Mouse (Mus musculus) hindbrain, postnatal 0 days (tissue): Measurements from ENCODE around the gene Cox19. TPM values are rescaled to one million over a fixed set of nuclear protein-coding genes. Genes with fewer than 3 reads are reported as not detected.

ENCODE experiments used
- ATAC-seq: fragments of 200-750 bp; cut with Nextera tagmentation; 2 replicates; pipeline ENCODE4 v1.8.0; 2017; ENCODE audit warnings: mild to moderate bottlenecking, moderate TSS enrichment, moderate library complexity
- DNase-seq: peaks from one replicate; pipeline ENCODE4 v3.0.0-alpha.2; 2015; ENCODE audit warnings: low spot score
- H3K27ac ChIP-seq: fragments of 300-500 bp; sonication (generic); 2 replicates; pipeline ENCODE4 v1.5.1; 2014; ENCODE audit warnings: mild to moderate bottlenecking
- H3K27me3 ChIP-seq: fragments of 300-500 bp; sonication (generic); 2 replicates; pipeline ENCODE4 v1.6.1; 2014; ENCODE audit warnings: low read length, mixed read lengths; ENCODE audit not compliant: insufficient read depth
- H3K36me3 ChIP-seq: fragments of 300-500 bp; sonication (generic); 2 replicates; pipeline ENCODE4 v1.6.1; 2014; ENCODE audit warnings: low read length, mixed read lengths; ENCODE audit not compliant: insufficient read depth
- H3K4me1 ChIP-seq: fragments of 300-500 bp; sonication (generic); 2 replicates; pipeline ENCODE4 v1.6.1; 2014; ENCODE audit warnings: antibody characterized with exemption, low read length, mixed read lengths; ENCODE audit not compliant: insufficient read depth
- H3K4me2 ChIP-seq: fragments of 300-500 bp; sonication (generic); 2 replicates; pipeline ENCODE4 v1.6.1; 2014; ENCODE audit warnings: low read depth, mild to moderate bottlenecking, low read length, moderate library complexity, mixed read lengths
- H3K4me3 ChIP-seq: fragments of 300-500 bp; sonication (generic); 2 replicates; pipeline ENCODE4 v1.5.1; 2014; ENCODE audit warnings: low read length
- H3K9ac ChIP-seq: fragments of 300-500 bp; sonication (generic); replicated peaks from 2 replicates; pipeline ENCODE4 v1.6.1; 2014; ENCODE audit warnings: mild to moderate bottlenecking, low read length, moderate library complexity, mixed read lengths
- H3K9me3 ChIP-seq: fragments of 300-500 bp; sonication (generic); 2 replicates; pipeline ENCODE4 v1.6.1; 2016; ENCODE audit warnings: low read length, mixed read lengths
- CTCF ChIP-seq: IDR thresholded peaks from 2 replicates; pipeline ENCODE4 v1.5.1; 2016; ENCODE audit warnings: antibody characterized with exemption, control low read depth, low read depth
- WGBS: fragments of 180-500 bp; shearing (Covaris S2); extraction: QIAGEN DNeasy Blood & Tissue Kit; methylation state at CpG from one replicate; pipeline ENCODE4 v1.1.7; 2014; 5-methylcytosine and 5-hydroxymethylcytosine counted together
- microRNA counts: library from miRNA; unstranded; fragments of <30 nt; microRNA quantifications from one replicate; lab custom pipeline; 2015
- microRNA-seq, 2 experiments: library from miRNA; unstranded; fragments of <30 nt; microRNA quantifications; one replicate each; pipeline ENCODE4; 2016
- polyA plus RNA-seq: library from polyadenylated mRNA; unstranded; fragments of >200 nt; fragmentation: Nextera tagmentation; extraction: Ambion mirVana; gene quantifications from 2 replicates; pipeline ENCODE4 v1.2.1, GENCODE M21; 2015
- total RNA-seq: library from RNA; depleted of rRNA; stranded (reverse); fragments of >200 nt; gene quantifications from 2 replicates; pipeline ENCODE4 v1.2.3, GENCODE M21; 2014; rRNA removed

The Cox19 gene
- total and polyA plus RNA-seq, 2 experiments from 2014 or later: 91.0 to 93.7 TPM

GRCm38 (mm10) chr5:139290467-139291259, 60.6 kb downstream of the Cox19 start:
- no peak for TF ChIP-seq CTCF
- 86% methylated on average over 12 of the region's 12 CpGs for WGBS
- Histone ChIP-seq H3K27me3 (no peaks in the 10 kb centered on the region), H3K4me1 (no peaks in the 10 kb centered on the region), H3K9me3 (no peaks in the 10 kb centered on the region), H3K9ac (no peak overlapping the region), H3K36me3 (no peaks in the 10 kb centered on the region; the same call in 1 of the 2 replicates), H3K4me2 (no peak overlapping the region), H3K4me3 (no peak overlapping the region), H3K27ac (no peak overlapping the region)
- ATAC-seq (no peak), DNase-seq (no peak)

- Histone ChIP-seq H3K9ac (no peak overlapping the region), H3K36me3 (no peaks in the 10 kb centered on the region; the same call in 1 of the 2 replicates), H3K9me3 (no peaks in the 10 kb centered on the region), H3K27ac (no peak overlapping the region), H3K4me1 (no peaks in the 10 kb centered on the region), H3K27me3 (no peaks in the 10 kb centered on the region), H3K4me2 (no peak overlapping the region), H3K4me3 (no peak overlapping the region)
- no peak for ATAC-seq
- no peak for DNase-seq
- WGBS: 65% methylated on average over 4 of the region's 4 CpGs
- no peak for TF ChIP-seq CTCF
Observed at GRCm38 (mm10) chr5:139288591-139288990, 62.6 kb downstream of the Cox19 start.

- Histone ChIP-seq H3K27ac (no peak overlapping the region), H3K36me3 (no peaks in the 10 kb centered on the region; the same call in 1 of the 2 replicates), H3K4me3 (no peak overlapping the region), H3K4me1 (no peaks in the 10 kb centered on the region), H3K9me3 (no peaks in the 10 kb centered on the region), H3K9ac (no peak overlapping the region), H3K27me3 (no peaks in the 10 kb centered on the region), H3K4me2 (no peak overlapping the region)
- 83% methylated on average over 4 of the region's 4 CpGs for WGBS
- TF ChIP-seq CTCF: no peak
- DNase-seq: no peak
- no peak for ATAC-seq
Observed at GRCm38 (mm10) chr5:139287787-139288186, 63.4 kb downstream of the Cox19 start.

GRCm38 (mm10) chr5:139287099-139287498, 64.1 kb downstream of the Cox19 start:
- H3K27me3 ChIP-seq: no peaks in the 10 kb centered on the region
- ATAC-seq: no peak
- no peak overlapping the region for H3K9ac ChIP-seq
- 96% methylated on average over 5 of the region's 5 CpGs for WGBS
- no peaks in the 10 kb centered on the region; the same call in 1 of the 2 replicates for H3K36me3 ChIP-seq
- H3K4me2 ChIP-seq: no peak overlapping the region
- TF ChIP-seq CTCF: no peak
- no peak for DNase-seq
- no peak overlapping the region for H3K27ac ChIP-seq
- no peak overlapping the region for H3K4me3 ChIP-seq
- H3K4me1 ChIP-seq: no peaks in the 10 kb centered on the region
- H3K9me3 ChIP-seq: no peaks in the 10 kb centered on the region

MicroRNAs encoded within 50 kb of the gene (microRNA counts, 519-probe panel; counts per million panel counts)
- not detected for microRNA mmu-miR-339-3p (lab: Ali Mortazavi, UCI)
- microRNA mmu-miR-339-5p (lab: Ali Mortazavi, UCI): not detected

Small RNAs within 50 kb of the gene (microRNA-seq; reads per million reads assigned to microRNA genes)
- 343 to 438 reads per million in 2 experiments for gene Mir339

Other genes starting within 250 kb of the Cox19 start
- 264 and 274 TPM in 2 replicates for gene Prkar1b, start 201.4 kb downstream of the Cox19 start, total RNA-seq
- gene Prkar1b, start 201.4 kb downstream of the Cox19 start, polyA plus RNA-seq: 297 and 322 TPM in 2 replicates
- gene Dnaaf5, start 201.2 kb downstream of the Cox19 start, total RNA-seq: 12.8 and 16.3 TPM in 2 replicates
- 1.8 and 2.2 TPM in 2 replicates for gene Dnaaf5, start 201.2 kb downstream of the Cox19 start, polyA plus RNA-seq
- gene Sun1, start 150.8 kb downstream of the Cox19 start, total RNA-seq: 52.7 and 78.5 TPM in 2 replicates
- 33.9 and 36.2 TPM in 2 replicates for gene Sun1, start 150.8 kb downstream of the Cox19 start, polyA plus RNA-seq
- gene Get4, start 99.1 kb downstream of the Cox19 start, total RNA-seq: 49.2 and 52.7 TPM in 2 replicates
- 136 and 141 TPM in 2 replicates for gene Get4, start 99.1 kb downstream of the Cox19 start, polyA plus RNA-seq
- gene Adap1, start 25.8 kb downstream of the Cox19 start, total RNA-seq: 241 and 242 TPM in 2 replicates
- 123 and 128 TPM in 2 replicates for gene Adap1, start 25.8 kb downstream of the Cox19 start, polyA plus RNA-seq
- gene Cyp2w1, start 1.2 kb upstream of the Cox19 start, total RNA-seq: not detected in 2 replicates
- not detected in 2 replicates for gene Cyp2w1, start 1.2 kb upstream of the Cox19 start, polyA plus RNA-seq
- 8.1 and 10.1 TPM in 2 replicates for gene Gpr146, start 26.3 kb upstream of the Cox19 start, total RNA-seq
- gene Gpr146, start 26.3 kb upstream of the Cox19 start, polyA plus RNA-seq: 3.7 and 4.4 TPM in 2 replicates
- gene C130050O18Rik, start 53.9 kb upstream of the Cox19 start, total RNA-seq: 1.1 TPM in 1 of 2 replicates, not detected in the other
- gene C130050O18Rik, start 53.9 kb upstream of the Cox19 start, polyA plus RNA-seq: 0.34 TPM in 1 of 2 replicates, not detected in the other
- gene Gper1, start 71.7 kb upstream of the Cox19 start, total RNA-seq: 5.8 and 9.6 TPM in 2 replicates
- 5.6 and 6.2 TPM in 2 replicates for gene Gper1, start 71.7 kb upstream of the Cox19 start, polyA plus RNA-seq
- gene 3110082I17Rik, start 109.1 kb upstream of the Cox19 start, total RNA-seq: 6.1 and 12.8 TPM in 2 replicates
- gene 3110082I17Rik, start 109.1 kb upstream of the Cox19 start, polyA plus RNA-seq: 17.1 and 18.2 TPM in 2 replicates
- 55.2 and 61.1 TPM in 2 replicates for gene Zfand2a, start 133.1 kb upstream of the Cox19 start, total RNA-seq
- gene Zfand2a, start 133.1 kb upstream of the Cox19 start, polyA plus RNA-seq: 19.4 and 26.2 TPM in 2 replicates
- 31.3 and 47.0 TPM in 2 replicates for gene Uncx, start 192.1 kb upstream of the Cox19 start, total RNA-seq
- 30.6 and 34.6 TPM in 2 replicates for gene Uncx, start 192.1 kb upstream of the Cox19 start, polyA plus RNA-seq